Mouse (Mus musculus): ENCODE results near the gene Dlx3. TPM values are rescaled to one million over a fixed set of nuclear protein-coding genes. Genes with fewer than 3 reads are reported as not detected.

The Dlx3 gene
- total and polyA plus RNA-seq, 2 experiments from 2014 or later, result not detected

DNA sequence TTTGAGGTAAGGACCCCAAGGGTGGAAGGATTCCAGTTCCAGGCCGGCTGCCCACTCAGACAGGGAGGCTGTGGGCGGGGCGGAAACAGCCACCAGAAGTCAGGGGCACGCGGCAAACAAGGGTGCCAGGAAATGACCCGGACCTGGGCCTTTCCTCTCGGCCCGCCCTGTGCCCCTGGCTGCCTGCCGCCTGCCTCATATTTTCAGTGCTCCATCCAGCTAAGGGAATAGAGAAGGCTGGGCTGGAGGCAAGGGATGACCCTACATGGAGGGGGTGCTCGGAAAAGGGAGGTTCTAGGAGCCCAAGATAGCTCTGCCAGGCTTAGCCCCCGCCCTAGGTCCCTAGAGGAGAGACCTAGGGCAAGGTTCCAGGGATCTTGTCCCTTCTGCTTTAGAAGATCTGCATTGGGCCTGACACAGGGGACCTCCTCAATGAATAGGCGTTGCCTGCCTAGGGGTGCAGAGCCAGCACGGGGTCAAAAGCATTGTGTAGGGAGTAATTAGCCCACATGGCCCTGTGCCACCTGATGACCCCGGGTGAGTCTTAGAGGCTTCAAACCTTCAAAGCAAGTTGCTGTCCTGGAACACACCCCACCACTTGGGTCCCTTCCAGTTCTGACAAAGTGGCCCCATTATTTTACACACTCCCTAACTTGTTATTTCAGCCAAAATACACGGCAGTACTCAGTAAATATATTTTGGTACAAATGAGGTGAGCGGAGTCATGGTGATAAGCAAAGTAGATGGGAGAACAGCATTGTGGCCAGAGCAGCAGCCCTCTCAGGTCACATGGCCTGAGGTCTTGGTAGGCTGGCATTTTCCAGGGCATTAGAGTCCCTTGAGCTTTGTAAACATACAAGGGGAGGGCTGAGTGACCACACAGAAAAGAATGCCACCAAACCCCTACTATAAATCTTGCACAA is 30.8 kb upstream of the Dlx3 start:
- Histone ChIP-seq H3K9me3 (replicated peaks; ENCODE audit: control insufficient read depth, low read length) (no peaks in the 10 kb centered on the region), H3K4me1 (ENCODE audit: control insufficient read depth, insufficient read depth) (peaks cover 9% of the 10 kb centered on the region), H3K36me3 (replicated peaks; ENCODE audit: control insufficient read depth, insufficient read depth, low read length) (no peaks in the 10 kb centered on the region), H3K27me3 (ENCODE audit: control insufficient read depth, insufficient read depth, low read length) (no peaks in the 10 kb centered on the region), H3K27ac (ENCODE audit: low read depth) (peak overlapping the region; percentile 13; the same call in 1 of the 2 replicates), H3K4me2 (ENCODE audit: low read depth, low read length) (no peak overlapping the region), H3K4me3 (ENCODE audit: low read depth, low read length) (no peak overlapping the region), H3K9ac (replicated peaks; ENCODE audit: low read depth, low read length) (no peak overlapping the region)
- WGBS, result 49% methylated on average over 16 of the region's 16 CpGs
- DNase-seq (ENCODE audit: low spot score) (no peak), ATAC-seq (ENCODE audit: insufficient read depth, low read depth) (peak; percentile 22; the same call in 1 of the 2 replicates)
- TF ChIP-seq CTCF (IDR thresholded peaks at IDR 0.05; ENCODE audit: low read depth), result no peak
- no peak for TF ChIP-seq EP300 (IDR thresholded peaks at IDR 0.05; ENCODE audit: low read depth)

DNA sequence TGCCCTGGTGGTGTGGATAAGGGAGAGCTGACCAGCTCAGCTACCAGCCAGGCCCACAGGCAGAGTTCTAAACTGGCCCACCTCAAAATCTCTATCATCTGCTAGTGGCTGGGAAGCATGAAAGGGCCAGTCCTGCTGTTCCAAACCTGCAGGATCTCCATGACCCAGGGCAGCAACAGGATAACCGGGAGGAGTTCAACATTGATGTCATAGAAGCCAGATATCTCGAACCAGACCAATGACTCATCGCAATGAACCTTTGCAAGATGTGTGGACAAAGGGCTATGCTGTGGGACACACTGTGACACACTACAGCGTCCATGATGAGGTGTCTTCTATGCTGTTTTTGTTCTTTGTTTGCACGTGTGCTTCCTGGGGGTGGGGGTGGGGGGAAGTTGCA is 26.8 kb upstream of the Dlx3 start:
- Histone ChIP-seq H3K36me3 (replicated peaks; ENCODE audit: control insufficient read depth, insufficient read depth, low read length) (no peaks in the 10 kb centered on the region), H3K4me3 (ENCODE audit: low read depth, low read length) (no peak overlapping the region), H3K9me3 (replicated peaks; ENCODE audit: control insufficient read depth, low read length) (no peaks in the 10 kb centered on the region), H3K27ac (ENCODE audit: low read depth) (no peak overlapping the region), H3K9ac (replicated peaks; ENCODE audit: low read depth, low read length) (no peak overlapping the region), H3K27me3 (ENCODE audit: control insufficient read depth, insufficient read depth, low read length) (no peaks in the 10 kb centered on the region), H3K4me2 (ENCODE audit: low read depth, low read length) (no peak overlapping the region), H3K4me1 (ENCODE audit: control insufficient read depth, insufficient read depth) (peaks cover 10% of the 10 kb centered on the region)
- no peak for DNase-seq (ENCODE audit: low spot score)
- TF ChIP-seq EP300 (IDR thresholded peaks at IDR 0.05; ENCODE audit: low read depth), result no peak
- no peak for TF ChIP-seq CTCF (IDR thresholded peaks at IDR 0.05; ENCODE audit: low read depth)
- WGBS, result 29% methylated on average over 5 of the region's 5 CpGs
- peak; percentile 10; the same call in 1 of the 2 replicates for ATAC-seq (ENCODE audit: insufficient read depth, low read depth)

DNA sequence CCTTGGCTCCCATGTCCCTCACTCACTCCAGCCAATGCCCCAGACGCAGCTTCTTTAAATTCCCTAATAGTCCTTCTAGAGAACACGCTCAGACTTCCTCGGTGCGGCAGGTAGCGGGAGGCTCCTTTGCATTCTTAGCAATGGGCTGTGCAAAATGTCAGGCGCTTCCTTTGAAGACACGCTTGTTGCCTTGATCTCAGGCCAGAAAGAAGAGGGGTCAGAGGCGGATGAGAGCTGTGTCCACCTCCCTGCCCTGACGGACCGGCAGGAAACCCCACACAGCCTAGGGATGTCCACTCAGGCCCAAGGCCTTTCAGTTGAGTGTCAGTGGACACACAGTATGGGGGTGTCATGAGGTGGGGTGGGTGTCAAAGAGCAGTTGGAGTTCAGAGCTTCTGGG is 24.3 kb upstream of the Dlx3 start:
- DNase-seq (ENCODE audit: low spot score), result no peak
- TF ChIP-seq EP300 (IDR thresholded peaks at IDR 0.05; ENCODE audit: low read depth), result no peak
- TF ChIP-seq CTCF (IDR thresholded peaks at IDR 0.05; ENCODE audit: low read depth), result no peak
- Histone ChIP-seq H3K9me3 (replicated peaks; ENCODE audit: control insufficient read depth, low read length) (no peaks in the 10 kb centered on the region), H3K4me3 (ENCODE audit: low read depth, low read length) (no peak overlapping the region), H3K27me3 (ENCODE audit: control insufficient read depth, insufficient read depth, low read length) (no peaks in the 10 kb centered on the region), H3K4me1 (ENCODE audit: control insufficient read depth, insufficient read depth) (peaks cover 10% of the 10 kb centered on the region), H3K27ac (ENCODE audit: low read depth) (no peak overlapping the region), H3K36me3 (replicated peaks; ENCODE audit: control insufficient read depth, insufficient read depth, low read length) (no peaks in the 10 kb centered on the region), H3K9ac (replicated peaks; ENCODE audit: low read depth, low read length) (no peak overlapping the region), H3K4me2 (ENCODE audit: low read depth, low read length) (no peak overlapping the region)
- WGBS, result 87% methylated on average over 10 of the region's 10 CpGs
- no peak for ATAC-seq (ENCODE audit: insufficient read depth, low read depth)

DNA sequence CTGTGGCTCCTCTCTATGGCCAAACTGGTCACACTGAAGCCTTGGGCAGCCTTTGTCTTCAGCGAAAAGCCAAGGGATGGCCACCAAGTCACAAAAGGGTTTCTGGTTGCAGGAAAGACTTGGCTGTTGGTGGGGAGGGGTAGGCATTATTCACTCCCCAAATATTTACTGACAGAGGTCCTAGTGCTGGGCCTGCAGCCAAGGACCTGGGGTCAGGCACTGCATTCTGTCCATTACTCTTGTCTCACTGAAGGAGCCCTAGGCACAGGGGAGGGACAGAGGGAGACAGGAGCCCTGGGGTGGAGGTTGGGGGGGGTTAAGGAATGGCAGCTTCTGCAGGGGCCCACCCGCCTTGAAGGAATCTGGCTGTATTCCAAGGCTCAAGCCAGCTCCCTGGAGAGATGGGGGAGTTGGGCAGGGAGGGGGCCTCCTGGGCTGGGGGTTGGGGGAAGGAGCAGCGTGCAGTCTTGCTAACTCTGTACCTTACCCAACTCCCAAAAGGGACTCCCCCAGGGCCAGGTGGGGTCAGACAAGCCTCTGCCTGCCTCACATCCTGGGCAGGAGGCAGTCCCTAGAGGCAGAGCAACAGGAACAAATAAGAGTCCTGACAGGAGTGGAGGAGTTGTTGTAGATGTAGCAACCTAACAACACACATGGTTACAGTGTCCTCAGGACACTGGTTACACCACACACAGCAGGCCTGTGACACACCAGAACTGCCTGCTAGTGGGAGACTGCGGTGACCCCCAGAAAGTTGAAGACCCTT is 23.1 kb upstream of the Dlx3 start:
- Histone ChIP-seq H3K27me3 (ENCODE audit: control insufficient read depth, insufficient read depth, low read length) (no peaks in the 10 kb centered on the region), H3K36me3 (replicated peaks; ENCODE audit: control insufficient read depth, insufficient read depth, low read length) (no peaks in the 10 kb centered on the region), H3K27ac (ENCODE audit: low read depth) (no peak overlapping the region), H3K9ac (replicated peaks; ENCODE audit: low read depth, low read length) (no peak overlapping the region), H3K4me2 (ENCODE audit: low read depth, low read length) (no peak overlapping the region), H3K9me3 (replicated peaks; ENCODE audit: control insufficient read depth, low read length) (no peaks in the 10 kb centered on the region), H3K4me3 (ENCODE audit: low read depth, low read length) (no peak overlapping the region), H3K4me1 (ENCODE audit: control insufficient read depth, insufficient read depth) (peaks cover 10% of the 10 kb centered on the region)
- ATAC-seq (ENCODE audit: insufficient read depth, low read depth) (peak; percentile 30; the same call in 1 of the 2 replicates), DNase-seq (ENCODE audit: low spot score) (no peak)
- 49% methylated on average over 4 of the region's 4 CpGs for WGBS
- no peak for TF ChIP-seq CTCF (IDR thresholded peaks at IDR 0.05; ENCODE audit: low read depth)
- TF ChIP-seq EP300 (IDR thresholded peaks at IDR 0.05; ENCODE audit: low read depth), result no peak

DNA sequence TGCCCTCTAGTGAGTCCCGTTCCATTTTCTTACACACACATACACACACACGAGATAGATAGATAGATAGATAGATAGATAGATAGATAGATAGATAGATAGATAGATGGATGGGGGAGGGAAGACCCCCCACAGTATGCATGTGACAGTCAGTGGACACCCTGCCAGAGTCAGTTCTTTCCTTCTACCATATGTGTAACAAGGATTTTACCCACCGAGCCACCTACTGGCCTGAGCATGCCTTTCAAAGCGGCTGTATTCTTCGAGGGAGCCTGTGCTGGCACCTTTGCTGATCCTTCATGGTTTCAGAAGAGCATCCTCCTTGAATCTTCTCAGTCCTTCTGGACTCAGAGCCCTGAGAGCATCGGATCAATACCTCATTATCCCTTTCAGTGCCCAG is 22.0 kb upstream of the Dlx3 start:
- H3K4me3 ChIP-seq (ENCODE audit: low read depth, low read length), result no peak overlapping the region
- H3K4me2 ChIP-seq (ENCODE audit: low read depth, low read length), result no peak overlapping the region
- peak; percentile 35; the same call in 1 of the 2 replicates for TF ChIP-seq CTCF (IDR thresholded peaks at IDR 0.05; ENCODE audit: low read depth)
- TF ChIP-seq EP300 (IDR thresholded peaks at IDR 0.05; ENCODE audit: low read depth), result no peak
- no peak for DNase-seq (ENCODE audit: low spot score)
- H3K27ac ChIP-seq (ENCODE audit: low read depth), result no peak overlapping the region
- no peak for ATAC-seq (ENCODE audit: insufficient read depth, low read depth)
- H3K9ac ChIP-seq (replicated peaks; ENCODE audit: low read depth, low read length), result no peak overlapping the region
- 62% methylated on average over 6 of the region's 6 CpGs for WGBS
- H3K36me3 ChIP-seq (replicated peaks; ENCODE audit: control insufficient read depth, insufficient read depth, low read length), result no peaks in the 10 kb centered on the region
- H3K4me1 ChIP-seq (ENCODE audit: control insufficient read depth, insufficient read depth), result peaks cover 10% of the 10 kb centered on the region
- H3K27me3 ChIP-seq (ENCODE audit: control insufficient read depth, insufficient read depth, low read length), result no peaks in the 10 kb centered on the region
- H3K9me3 ChIP-seq (replicated peaks; ENCODE audit: control insufficient read depth, low read length), result no peaks in the 10 kb centered on the region

Data from heart, postnatal 0 days (tissue).